Mouse (Mus musculus) embryonic facial prominence, embryonic 11.5 days (tissue): ENCODE results near the gene Fam186b. TPM values are rescaled to one million over a fixed set of nuclear protein-coding genes. Genes with fewer than 3 reads are reported as not detected.

ENCODE experiments used
- ATAC-seq: fragments of 200-750 bp; cut with Nextera tagmentation; replicated peaks from 2 replicates; pipeline ENCODE4 v1.8.0; 2017; ENCODE audit warnings: low read depth; ENCODE audit not compliant: insufficient number of reproducible peaks, low FRiP score, low TSS enrichment
- DNase-seq: peaks from one replicate; pipeline ENCODE4 v3.0.0-alpha.2; 2015; ENCODE audit warnings: low spot score
- H3K27ac ChIP-seq: fragments of 300-500 bp; sonication (generic); replicated peaks from 2 replicates; pipeline ENCODE4 v1.5.1; 2014; ENCODE audit warnings: mild to moderate bottlenecking, low read depth, low read length, control low read depth
- H3K27me3 ChIP-seq: fragments of 300-500 bp; sonication (generic); 2 replicates; pipeline ENCODE4 v1.6.1; 2014; ENCODE audit warnings: mild to moderate bottlenecking, low read length, moderate library complexity, mixed read lengths; ENCODE audit not compliant: control insufficient read depth, insufficient read depth
- H3K36me3 ChIP-seq: fragments of 300-500 bp; sonication (generic); replicated peaks from 2 replicates; pipeline ENCODE4 v1.6.1; 2014; ENCODE audit warnings: low read depth, mild to moderate bottlenecking, low read length, moderate library complexity, mixed read lengths; ENCODE audit not compliant: control insufficient read depth, insufficient read depth
- H3K4me1 ChIP-seq: fragments of 300-500 bp; sonication (generic); 2 replicates; pipeline ENCODE4 v1.6.1; 2014; ENCODE audit warnings: low read length, mixed read lengths; ENCODE audit not compliant: control insufficient read depth, insufficient read depth
- H3K4me2 ChIP-seq: fragments of 300-500 bp; sonication (generic); 2 replicates; pipeline ENCODE4 v1.6.1; 2014; ENCODE audit warnings: low read depth, mild to moderate bottlenecking, control low read depth, low read length, moderate library complexity
- H3K4me3 ChIP-seq: fragments of 300-500 bp; sonication (generic); 2 replicates; pipeline ENCODE4 v1.5.1; 2014; ENCODE audit warnings: low read depth, low read length, control low read depth
- H3K9ac ChIP-seq: fragments of 300-500 bp; sonication (generic); replicated peaks from 2 replicates; pipeline ENCODE4 v1.6.1; 2014; ENCODE audit warnings: mild to moderate bottlenecking, control low read depth, low read length
- H3K9me3 ChIP-seq: fragments of 300-500 bp; sonication (generic); replicated peaks from 2 replicates; pipeline ENCODE4 v1.6.1; 2016; ENCODE audit warnings: mild to moderate bottlenecking, low read length, inconsistent platforms, mixed read lengths; ENCODE audit not compliant: control insufficient read depth
- WGBS: fragments of 180-500 bp; shearing (Covaris S2); extraction: QIAGEN DNeasy Blood & Tissue Kit; methylation state at CpG from one replicate; pipeline ENCODE4 v1.1.7; 2014; 5-methylcytosine and 5-hydroxymethylcytosine counted together
- polyA plus RNA-seq: library from polyadenylated mRNA; unstranded; fragments of >200 nt; fragmentation: Nextera tagmentation; extraction: Ambion mirVana; gene quantifications from 2 replicates; pipeline ENCODE4 v1.2.1, GENCODE M21; 2014

Gene Fam186b
- polyA plus RNA-seq, 1 experiment from 2014 or later, result 0.08 TPM

DNA sequence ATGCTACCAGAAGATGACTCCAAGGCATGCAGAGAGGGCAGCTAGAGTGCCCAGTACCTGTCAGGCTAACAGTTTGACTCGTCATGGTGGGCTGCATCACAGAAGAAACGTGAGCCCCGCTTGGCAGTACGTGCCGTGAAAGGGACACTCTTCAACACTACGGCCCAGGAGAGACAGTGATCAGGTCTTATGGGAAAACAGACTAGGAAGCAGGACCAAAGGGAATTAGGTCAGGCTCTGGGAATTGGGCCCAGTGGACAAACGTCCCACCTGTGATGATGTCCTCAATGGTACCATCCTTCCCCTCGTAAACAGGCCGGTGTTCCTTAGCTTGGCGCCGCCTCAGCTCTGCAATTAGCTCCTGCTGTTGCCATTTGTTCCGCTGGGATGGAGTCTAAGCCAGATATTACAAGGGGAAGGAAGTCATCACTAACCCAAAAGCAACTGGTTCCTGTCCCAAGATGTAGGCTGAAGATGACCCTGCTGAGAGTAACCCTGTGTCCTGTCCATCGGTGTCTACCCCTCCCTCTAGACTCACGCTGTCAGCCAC, 23.2 kb upstream of the Fam186b start:
- no peak for ATAC-seq
- Histone ChIP-seq H3K27ac (no peak overlapping the region), H3K4me3 (no peak overlapping the region), H3K4me2 (no peak overlapping the region), H3K36me3 (peaks cover 12% of the 10 kb centered on the region), H3K27me3 (no peaks in the 10 kb centered on the region), H3K9ac (no peak overlapping the region), H3K4me1 (no peaks in the 10 kb centered on the region), H3K9me3 (no peaks in the 10 kb centered on the region)
- no peak for DNase-seq
- WGBS, result 86% methylated on average over 13 of the region's 14 CpGs

DNA sequence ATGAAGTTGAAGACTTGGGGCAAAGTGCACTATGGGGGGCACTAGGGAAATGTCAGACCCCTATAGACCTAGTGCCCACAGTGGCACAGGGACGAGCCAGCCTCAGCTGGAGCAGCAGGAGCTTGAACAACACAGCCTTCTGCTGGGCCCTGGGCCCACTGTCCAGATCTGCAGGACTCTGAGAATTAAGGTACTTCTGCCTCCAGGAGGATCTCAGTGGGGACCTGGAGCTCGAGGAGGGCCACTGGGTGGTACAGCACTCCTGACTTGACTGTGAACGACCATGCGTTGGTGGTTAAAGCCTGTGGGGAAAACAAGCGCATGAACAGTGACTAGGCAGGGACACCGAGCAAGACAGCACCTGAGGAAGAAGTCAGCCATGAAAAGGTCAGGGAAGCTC, 22.4 kb upstream of the Fam186b start:
- no peaks in the 10 kb centered on the region for H3K27me3 ChIP-seq
- no peaks in the 10 kb centered on the region for H3K4me1 ChIP-seq
- WGBS, result 86% methylated on average over 6 of the region's 6 CpGs
- DNase-seq (no peak), ATAC-seq (no peak)
- H3K36me3 ChIP-seq, result peaks cover 12% of the 10 kb centered on the region
- H3K4me3 ChIP-seq, result no peak overlapping the region
- H3K9me3 ChIP-seq, result no peaks in the 10 kb centered on the region
- H3K9ac ChIP-seq, result no peak overlapping the region
- no peak overlapping the region for H3K27ac ChIP-seq
- no peak overlapping the region for H3K4me2 ChIP-seq

DNA sequence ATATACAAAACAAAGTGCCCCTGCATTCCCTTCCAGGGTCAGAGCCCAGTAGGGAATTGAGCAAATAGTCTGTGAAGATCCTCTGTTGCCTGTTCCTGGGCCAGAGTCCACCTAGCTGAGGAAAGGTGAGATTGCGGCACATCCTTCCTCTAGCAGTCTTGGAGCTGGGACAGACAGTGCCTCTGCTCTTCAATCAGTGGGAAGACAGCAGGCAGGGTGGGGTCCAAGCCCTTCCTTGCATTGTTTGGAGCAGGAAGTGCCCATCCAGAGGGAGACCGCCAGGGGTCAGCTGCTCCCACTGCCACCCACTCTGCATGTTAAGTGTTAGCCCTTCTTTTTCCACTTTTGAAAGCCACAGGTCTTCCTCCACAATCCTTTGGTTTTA, 21.6 kb upstream of the Fam186b start:
- Histone ChIP-seq H3K4me3 (no peak overlapping the region), H3K27me3 (no peaks in the 10 kb centered on the region), H3K9ac (no peak overlapping the region), H3K27ac (no peak overlapping the region), H3K9me3 (no peaks in the 10 kb centered on the region), H3K4me1 (no peaks in the 10 kb centered on the region), H3K4me2 (no peak overlapping the region), H3K36me3 (peaks cover 12% of the 10 kb centered on the region)
- ATAC-seq, result no peak
- no peak for DNase-seq
- 69% methylated on average over 2 of the region's 2 CpGs for WGBS

DNA sequence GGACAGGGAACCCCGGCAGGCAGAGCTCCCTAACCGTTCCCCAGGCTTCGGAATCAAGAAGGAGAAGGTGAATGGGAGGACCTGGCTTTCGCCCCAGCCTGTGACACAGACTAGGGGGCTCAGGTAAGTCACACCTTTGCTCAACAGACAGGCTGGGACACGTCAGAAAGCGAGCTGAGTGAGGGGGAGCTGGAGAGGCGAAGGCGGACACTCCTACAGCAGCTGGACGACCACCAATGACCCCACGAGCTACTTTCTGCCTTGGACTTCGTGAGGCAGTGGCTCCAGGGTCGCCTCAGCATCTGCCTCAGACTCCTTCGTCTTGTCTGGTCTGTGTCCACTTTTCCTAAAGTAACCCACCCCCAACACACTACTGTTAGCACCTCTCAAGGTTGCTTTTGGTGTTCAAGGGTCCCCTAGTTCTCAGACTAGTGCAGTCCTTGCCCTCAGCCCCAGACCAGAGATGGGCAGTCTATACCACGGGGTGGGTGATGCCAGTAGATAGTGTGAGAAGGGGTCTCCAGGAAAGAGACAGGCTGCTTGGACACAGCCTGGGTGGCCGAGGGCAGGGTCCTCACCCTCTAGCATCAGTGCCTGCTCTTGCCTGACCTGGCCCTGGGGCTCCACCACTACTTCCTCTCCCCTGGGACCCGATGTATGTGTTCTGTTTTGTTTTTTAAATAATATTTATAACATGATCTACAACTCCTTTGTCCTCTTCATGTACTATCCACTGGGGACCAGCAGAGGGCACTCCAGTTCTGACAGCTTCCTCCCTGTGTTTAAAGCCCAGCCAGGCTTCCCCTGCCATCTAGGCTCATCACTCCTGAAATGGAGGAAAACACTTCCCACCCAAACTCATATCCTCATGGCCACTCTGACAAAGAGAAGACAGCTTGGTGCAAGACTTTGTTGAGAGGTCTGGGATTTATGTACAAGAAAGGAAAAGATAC, 20.9 kb upstream of the Fam186b start:
- Histone ChIP-seq H3K4me2 (no peak overlapping the region), H3K9ac (peak overlapping the region; percentile 26; the same call in 1 of the 2 replicates), H3K36me3 (peaks cover 10% of the 10 kb centered on the region), H3K27me3 (no peaks in the 10 kb centered on the region), H3K4me1 (no peaks in the 10 kb centered on the region), H3K27ac (peak overlapping the region; percentile 52; the same call in 1 of the 2 replicates), H3K9me3 (no peaks in the 10 kb centered on the region), H3K4me3 (no peak overlapping the region)
- ATAC-seq (peak; percentile 58), DNase-seq (peak; percentile 82)
- WGBS, result 79% methylated on average over 16 of the region's 16 CpGs

DNA sequence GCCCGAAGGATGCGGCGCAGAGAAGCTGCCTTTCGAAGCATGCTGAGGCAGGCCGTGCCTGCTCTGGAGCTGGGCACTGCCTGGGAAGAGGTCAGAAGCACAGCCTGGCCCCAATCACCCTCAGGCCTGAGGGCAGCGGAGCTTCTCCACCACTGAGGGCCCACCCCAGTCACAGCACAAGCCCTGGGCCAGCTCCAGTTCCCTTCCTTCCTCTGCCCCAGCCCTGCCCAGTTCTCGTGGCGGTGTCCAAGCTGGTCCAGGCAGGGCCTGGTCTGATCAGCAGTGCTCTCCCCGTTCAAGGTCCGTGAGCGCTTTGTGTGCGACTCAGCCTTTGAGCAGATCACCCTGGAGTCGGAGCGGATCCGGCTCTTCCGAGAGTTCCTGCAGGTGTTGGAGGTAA, 19.2 kb upstream of the Fam186b start:
- Histone ChIP-seq H3K27me3 (no peaks in the 10 kb centered on the region), H3K9me3 (no peaks in the 10 kb centered on the region), H3K27ac (no peak overlapping the region), H3K4me3 (no peak overlapping the region), H3K36me3 (peaks cover 4% of the 10 kb centered on the region), H3K4me2 (no peak overlapping the region), H3K9ac (no peak overlapping the region), H3K4me1 (no peaks in the 10 kb centered on the region)
- no peak for ATAC-seq
- no peak for DNase-seq
- 91% methylated on average over 16 of the region's 16 CpGs for WGBS

DNA sequence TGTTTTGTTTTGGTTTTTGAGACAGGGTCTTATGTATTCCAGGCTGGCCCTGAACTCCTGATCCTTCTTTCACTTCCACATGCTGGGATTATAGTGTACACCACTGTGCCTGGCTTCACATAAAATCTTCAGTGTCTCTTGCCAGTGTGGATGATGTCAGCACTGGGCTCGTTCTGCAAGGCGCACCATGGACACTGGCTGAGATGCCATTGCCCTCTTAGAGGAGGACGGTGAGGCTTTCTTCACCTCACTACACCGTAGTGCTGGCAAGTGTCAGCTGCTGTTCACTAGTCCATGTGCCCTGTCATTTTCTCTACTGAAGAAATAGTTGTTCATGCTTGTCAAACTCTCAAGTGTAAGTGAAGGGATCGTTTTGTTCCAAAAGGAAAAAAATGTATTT, 14.9 kb upstream of the Fam186b start:
- Histone ChIP-seq H3K4me1 (no peaks in the 10 kb centered on the region), H3K4me3 (no peak overlapping the region), H3K4me2 (no peak overlapping the region), H3K27ac (no peak overlapping the region), H3K9ac (no peak overlapping the region), H3K36me3 (peaks cover 29% of the 10 kb centered on the region), H3K27me3 (no peaks in the 10 kb centered on the region), H3K9me3 (no peaks in the 10 kb centered on the region)
- DNase-seq (no peak), ATAC-seq (no peak)
- 89% methylated on average over 5 of the region's 5 CpGs for WGBS

DNA sequence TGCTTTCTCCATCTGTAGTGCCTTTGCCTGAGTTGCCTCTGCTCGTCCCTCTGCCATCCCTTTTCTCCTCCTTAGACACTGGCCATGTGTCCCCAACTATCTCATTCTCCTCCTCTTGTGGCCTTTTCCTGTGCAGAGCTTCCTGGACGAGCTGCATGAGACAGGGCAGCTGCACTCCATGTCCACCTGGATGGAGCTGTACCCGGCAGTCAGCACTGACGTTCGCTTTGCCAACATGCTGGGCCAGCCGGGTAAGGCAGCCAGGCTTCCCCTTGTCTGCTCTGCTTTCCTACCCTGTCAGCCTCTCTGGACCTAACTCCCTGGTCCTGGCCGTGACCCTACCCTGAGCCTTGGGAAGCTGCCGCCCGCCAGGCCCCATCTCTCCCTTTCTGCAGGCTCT, 13.9 kb upstream of the Fam186b start:
- no peaks in the 10 kb centered on the region for H3K27me3 ChIP-seq
- no peaks in the 10 kb centered on the region for H3K9me3 ChIP-seq
- H3K27ac ChIP-seq, result no peak overlapping the region
- H3K4me3 ChIP-seq, result no peak overlapping the region
- no peaks in the 10 kb centered on the region for H3K4me1 ChIP-seq
- no peak for ATAC-seq
- H3K9ac ChIP-seq, result no peak overlapping the region
- WGBS, result 90% methylated on average over 9 of the region's 9 CpGs
- peaks cover 37% of the 10 kb centered on the region for H3K36me3 ChIP-seq
- no peak for DNase-seq
- H3K4me2 ChIP-seq, result no peak overlapping the region

DNA sequence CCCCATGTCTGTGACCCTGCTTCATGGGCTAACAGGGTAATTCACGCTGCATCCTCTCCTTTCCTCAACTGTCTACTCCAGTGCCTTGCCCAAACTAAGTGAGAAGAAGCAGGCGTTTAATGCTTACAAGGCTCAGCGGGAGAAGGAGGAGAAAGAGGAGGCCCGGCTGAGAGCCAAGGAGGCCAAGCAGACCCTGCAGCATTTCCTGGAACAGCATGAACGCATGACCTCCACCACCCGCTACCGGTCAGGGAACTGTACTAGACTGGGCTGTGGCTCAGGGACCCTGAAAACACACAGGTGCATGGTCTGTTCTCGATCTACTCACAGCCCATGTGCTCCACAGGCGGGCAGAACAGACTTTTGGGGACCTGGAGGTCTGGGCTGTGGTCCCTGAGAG, 11.8 kb upstream of the Fam186b start:
- no peaks in the 10 kb centered on the region for H3K4me1 ChIP-seq
- DNase-seq (no peak), ATAC-seq (no peak)
- WGBS, result 86% methylated on average over 9 of the region's 9 CpGs
- H3K4me3 ChIP-seq, result no peak overlapping the region
- no peak overlapping the region for H3K9ac ChIP-seq
- H3K4me2 ChIP-seq, result no peak overlapping the region
- H3K36me3 ChIP-seq, result peaks cover 34% of the 10 kb centered on the region
- no peaks in the 10 kb centered on the region for H3K9me3 ChIP-seq
- H3K27ac ChIP-seq, result no peak overlapping the region
- no peaks in the 10 kb centered on the region for H3K27me3 ChIP-seq
